Mouse (Mus musculus): ENCODE results near the gene Trpc3.

Gene Trpc3

DNA sequence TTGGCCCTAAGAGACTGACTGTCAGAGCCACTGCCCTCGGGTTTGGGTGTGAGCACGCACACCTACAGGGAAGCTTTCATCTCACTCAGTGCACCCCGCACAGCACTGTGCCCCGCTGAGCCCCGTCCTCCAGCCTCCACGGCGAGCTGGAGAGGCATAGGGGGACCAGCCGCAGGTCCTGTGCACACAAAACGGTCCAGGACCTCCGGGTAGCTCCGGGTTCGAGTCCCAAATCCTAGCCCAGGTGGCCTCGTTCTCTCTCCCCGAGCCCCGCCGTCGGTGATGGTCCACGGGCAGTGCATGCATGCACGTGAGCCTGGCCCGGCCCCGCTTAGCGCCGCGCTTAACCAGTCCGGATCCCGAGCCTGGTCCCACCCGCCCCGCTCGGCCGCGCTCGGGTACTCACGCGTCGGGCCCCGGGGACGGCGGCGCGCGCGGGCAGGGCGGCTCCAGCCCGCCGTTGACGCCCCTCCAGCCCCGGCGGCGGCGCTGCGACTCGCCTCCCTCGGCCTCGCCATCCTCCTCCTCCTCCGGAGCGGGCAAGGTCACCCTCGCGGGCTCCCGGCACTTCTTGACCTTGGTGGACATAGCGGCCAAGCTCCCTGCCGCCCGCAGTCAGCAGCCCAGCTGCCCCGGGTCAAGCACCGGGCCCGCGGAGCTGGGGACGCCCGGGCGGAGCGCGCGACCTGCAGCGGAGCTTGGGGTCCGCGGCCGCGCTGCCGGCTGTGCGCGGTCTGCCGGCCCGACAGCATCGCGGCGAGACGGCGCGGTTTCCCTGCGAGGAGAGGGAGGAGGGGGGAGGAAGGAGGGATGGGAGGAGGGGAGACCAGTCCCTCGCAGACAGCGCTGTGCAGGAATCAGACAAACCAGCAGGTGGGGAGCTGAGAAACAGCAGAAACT lies at the start of gene Trpc3:
TSS of gene Trpc3 (minus strand) at position 776 of the 900 bp plus-strand sequence.
- in situ Hi-C loops (cut with MboI; ENCODE audit: low pct_unique_long_range_greater_than_20kb in 1 of 2, low sequenced_read_pairs in 2 of 2, unreplicated experiment in 1 of 2): no loop called here

DNA sequence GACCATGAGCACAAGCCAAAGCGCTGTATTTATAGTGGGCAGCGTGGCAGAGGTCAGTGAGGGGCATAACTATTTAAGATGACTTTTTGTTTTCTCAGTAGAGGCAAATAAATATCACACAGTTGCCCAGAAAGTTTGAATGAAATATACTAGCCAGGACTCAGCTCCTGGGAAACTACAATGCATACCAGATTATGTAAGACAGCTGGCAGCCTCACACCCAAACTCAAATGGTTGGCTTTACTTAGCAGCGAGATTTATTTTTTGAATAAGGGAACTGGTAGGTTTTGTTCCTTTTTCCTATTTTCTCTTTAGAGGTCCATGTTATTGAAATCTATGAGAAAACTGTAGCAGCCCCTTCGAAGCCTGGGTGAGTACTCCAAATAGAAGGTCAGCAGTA lies 48.1 kb upstream of the Trpc3 start:
- in situ Hi-C loops (cut with MboI; ENCODE audit: low pct_unique_long_range_greater_than_20kb in 1 of 2, low sequenced_read_pairs in 2 of 2, unreplicated experiment in 1 of 2): no loop called here

DNA sequence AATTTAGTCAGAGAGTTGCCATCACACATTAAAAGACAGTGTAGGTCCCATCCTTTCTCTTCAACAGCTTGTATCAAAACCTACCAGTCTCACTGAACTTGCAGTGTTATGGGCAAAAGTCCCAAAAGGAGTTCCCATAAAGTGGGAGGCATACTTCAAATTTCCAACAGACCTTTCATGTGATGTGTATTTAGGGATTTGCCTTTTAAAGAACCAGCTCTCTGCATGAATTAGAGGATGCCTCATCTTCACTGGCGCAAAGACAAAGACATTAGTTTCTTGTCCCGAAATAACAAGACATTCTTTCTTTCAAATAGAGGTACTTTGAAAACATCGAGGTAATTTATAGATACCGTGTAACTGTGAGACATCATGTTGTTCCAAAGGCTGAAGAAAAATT lies 43.1 kb upstream of the Trpc3 start:
- in situ Hi-C loops (cut with MboI; ENCODE audit: low pct_unique_long_range_greater_than_20kb in 1 of 2, low sequenced_read_pairs in 2 of 2, unreplicated experiment in 1 of 2): no loop called here

DNA sequence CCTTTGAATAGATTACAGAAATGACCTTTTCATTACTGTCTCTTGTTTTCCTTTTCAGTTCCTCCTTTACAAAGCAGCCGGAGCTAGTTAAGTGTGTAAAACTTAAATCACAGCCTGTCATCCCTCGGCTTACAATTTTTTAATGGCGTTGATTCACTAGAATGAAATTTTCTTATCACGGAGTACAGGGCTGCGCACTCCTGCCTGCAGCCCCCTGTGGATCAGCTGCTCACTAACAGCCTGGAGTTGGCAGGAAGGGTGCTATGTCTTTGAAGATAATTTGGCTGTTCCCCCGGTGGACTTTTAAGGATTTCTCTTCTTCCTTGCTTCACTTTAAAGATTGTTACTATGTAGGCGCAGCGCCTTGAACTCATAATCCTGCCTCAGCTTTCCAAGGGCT lies 36.6 kb upstream of the Trpc3 start:
- in situ Hi-C loops (cut with MboI; ENCODE audit: low pct_unique_long_range_greater_than_20kb in 1 of 2, low sequenced_read_pairs in 2 of 2, unreplicated experiment in 1 of 2): no loop called here

DNA sequence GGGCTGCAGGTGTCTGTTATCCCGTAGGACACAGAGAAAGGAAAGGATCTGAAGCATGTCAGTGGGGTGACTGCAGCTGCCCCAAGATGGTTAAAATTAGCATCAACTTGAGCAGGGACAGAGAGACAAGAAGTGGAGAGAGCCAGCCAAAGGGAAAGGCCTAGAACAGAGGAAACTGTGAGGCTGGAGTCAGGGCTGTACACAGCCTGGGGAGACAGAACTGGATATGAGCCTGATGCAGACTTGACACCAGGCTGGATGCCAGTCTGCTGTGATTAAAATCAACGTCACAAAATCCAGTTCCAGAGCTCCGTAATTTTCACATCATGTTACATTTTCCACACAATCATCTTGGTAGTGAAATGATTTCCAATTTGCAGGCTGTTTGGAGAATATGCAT lies 31.9 kb upstream of the Trpc3 start:
- in situ Hi-C loops (cut with MboI; ENCODE audit: low pct_unique_long_range_greater_than_20kb in 1 of 2, low sequenced_read_pairs in 2 of 2, unreplicated experiment in 1 of 2): no loop called here

DNA sequence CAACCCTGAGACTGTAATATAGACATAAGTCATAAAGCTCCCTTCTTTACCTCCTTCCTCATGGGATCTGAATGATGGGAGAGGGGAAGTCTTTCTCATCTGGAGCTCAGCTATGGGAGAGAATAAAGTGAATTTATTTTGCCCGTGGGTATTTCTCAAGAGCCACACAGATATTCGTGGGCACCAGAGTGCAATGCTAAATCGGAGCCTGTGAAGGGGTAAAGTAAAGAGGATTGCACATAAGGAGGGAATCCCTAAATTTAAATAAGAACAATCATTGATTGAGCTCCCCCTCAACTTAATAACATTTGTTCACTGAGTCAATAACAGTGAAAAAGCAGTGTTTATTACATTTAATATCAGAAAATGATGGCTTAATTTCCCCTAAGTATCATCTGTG lies 19.6 kb upstream of the Trpc3 start:
- in situ Hi-C loops (cut with MboI; ENCODE audit: low pct_unique_long_range_greater_than_20kb in 1 of 2, low sequenced_read_pairs in 2 of 2, unreplicated experiment in 1 of 2): no loop called here

DNA sequence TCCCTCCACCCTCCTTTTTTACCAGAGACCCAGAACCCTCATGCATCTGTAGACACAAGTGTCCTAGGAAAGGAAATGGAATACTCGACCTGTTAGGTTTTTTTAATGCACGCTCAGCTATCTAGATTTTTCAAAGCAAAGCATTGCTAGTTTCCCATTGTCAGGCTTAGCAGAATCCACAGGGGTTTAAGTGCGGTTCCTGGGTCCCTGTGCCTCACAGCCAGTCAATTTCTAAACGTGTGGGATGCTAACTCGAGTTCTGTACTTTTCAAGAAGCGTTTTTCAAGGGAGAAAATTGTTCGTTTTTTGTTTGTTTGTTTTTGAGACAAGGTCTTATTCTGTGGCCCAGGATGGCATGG lies 304 bp upstream of the Trpc3 start:
- in situ Hi-C loops (cut with MboI; ENCODE audit: low pct_unique_long_range_greater_than_20kb in 1 of 2, low sequenced_read_pairs in 2 of 2, unreplicated experiment in 1 of 2): no loop called here

DNA sequence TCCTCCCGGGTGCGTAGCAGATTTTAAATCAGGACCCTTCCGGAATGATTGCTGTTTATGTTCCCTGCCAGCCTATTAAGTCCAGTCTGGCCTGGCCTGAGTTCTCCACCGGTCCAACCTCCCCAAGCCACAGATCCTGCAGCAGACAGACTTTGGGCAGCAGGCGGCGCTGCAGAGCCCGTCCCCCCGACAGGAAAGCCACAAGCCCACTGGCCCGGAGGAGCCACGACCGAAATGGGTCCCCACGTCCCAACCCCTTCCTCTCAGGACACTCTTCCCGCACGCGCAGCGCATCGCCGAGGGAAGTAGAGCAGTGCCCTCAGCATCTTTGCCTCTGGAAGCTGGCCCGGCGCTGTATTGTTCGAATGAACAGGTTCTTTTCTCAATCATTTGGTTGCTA lies 1.1 kb downstream of the Trpc3 start:
- in situ Hi-C loops (cut with MboI; ENCODE audit: low pct_unique_long_range_greater_than_20kb in 1 of 2, low sequenced_read_pairs in 2 of 2, unreplicated experiment in 1 of 2): no loop called here

DNA sequence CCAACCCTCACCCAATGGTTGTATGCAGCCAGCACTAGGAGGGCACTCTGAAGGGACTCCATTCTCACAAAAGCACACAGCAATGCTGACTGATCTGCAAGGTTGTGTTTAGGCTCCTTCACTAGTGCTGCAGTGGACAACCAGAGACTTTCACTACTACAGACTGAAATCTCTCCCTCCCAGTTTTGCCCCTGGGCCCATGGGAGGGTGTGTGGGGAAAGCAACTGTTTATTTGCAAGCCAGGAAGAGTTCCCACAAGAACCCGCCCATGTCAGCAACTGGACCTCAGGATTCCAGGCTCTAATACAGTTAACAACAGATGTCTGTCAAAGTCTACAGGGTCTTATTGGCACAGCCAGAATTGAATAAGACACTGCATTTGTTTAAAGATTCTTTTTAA lies 14.1 kb downstream of the Trpc3 start:
- in situ Hi-C loops (cut with MboI; ENCODE audit: low pct_unique_long_range_greater_than_20kb in 1 of 2, low sequenced_read_pairs in 2 of 2, unreplicated experiment in 1 of 2): no loop called here

DNA sequence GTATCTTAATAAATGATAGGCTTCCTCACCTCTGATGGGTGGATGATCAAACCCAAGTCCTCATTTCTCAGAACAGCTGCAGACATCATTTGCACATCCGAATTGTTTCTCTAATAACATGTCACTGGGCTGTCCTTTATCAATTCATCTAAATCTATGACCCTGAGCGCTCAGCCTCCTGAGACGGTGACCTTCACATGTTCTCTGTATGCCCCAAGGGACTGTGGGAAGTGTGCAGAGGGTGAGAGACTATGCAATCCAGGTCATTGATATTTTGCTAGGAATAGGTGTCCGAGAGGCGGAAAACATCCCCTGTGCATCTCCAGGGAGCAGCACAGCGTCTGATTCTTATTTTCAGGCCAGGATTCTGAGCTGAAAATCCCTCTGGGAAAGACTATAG lies 22.2 kb downstream of the Trpc3 start:
- in situ Hi-C loops (cut with MboI; ENCODE audit: low pct_unique_long_range_greater_than_20kb in 1 of 2, low sequenced_read_pairs in 2 of 2, unreplicated experiment in 1 of 2): no loop called here

DNA sequence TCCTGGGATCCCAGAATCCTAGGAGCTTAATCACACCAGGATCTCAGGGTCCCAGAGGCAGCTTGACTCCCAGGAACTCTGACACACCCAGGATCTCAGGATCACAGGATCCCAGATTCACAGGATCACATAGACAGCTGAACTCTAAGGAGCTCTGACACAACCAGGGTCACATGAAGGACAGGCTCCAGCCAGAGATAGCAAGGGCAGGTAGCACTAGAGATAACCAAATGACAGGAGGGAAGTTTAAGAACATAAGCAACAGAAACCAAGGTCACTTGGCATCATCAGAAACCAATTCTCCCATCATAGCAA lies 44.8 kb downstream of the Trpc3 start:
- in situ Hi-C loops (cut with MboI; ENCODE audit: low pct_unique_long_range_greater_than_20kb in 1 of 2, low sequenced_read_pairs in 2 of 2, unreplicated experiment in 1 of 2): loop anchor here in 1 of 2 experiments (25.0 kb wide), 1 partner anchor 417 kb away; the partner anchor contains the start of gene Adad1

DNA sequence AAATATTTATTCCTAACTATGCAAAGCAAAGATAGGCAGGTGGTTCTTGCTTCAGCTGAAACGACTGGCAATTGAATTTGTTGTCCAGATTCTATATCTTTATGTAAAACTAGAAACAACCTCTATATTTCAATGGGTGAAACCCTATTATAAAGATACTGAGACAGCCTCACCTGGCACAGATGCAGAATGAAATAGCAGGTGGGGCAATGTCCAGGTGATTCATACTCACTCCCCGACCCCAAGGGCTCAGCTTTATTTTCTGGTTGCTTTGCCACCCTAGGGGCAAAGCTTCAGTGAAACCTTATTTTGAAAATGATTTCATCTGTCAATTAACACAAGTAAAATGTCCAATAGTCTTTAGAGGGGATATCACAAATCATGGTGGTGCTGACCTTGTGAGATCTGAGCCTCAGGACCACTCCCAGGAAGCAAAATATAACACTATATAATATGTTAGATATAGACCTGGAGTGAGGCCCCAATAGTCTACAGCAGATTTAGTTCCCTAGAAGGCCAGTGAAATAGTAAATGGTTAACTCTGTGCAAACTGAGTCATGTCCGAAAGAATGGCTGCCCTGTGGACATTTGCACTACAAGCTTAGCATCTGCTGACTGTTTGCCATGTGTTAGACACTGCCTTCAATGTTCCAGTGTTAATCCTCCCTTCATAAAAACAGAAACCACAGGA lies 45.3 kb downstream of the Trpc3 start:
- in situ Hi-C loops (cut with MboI; ENCODE audit: low pct_unique_long_range_greater_than_20kb in 1 of 2, low sequenced_read_pairs in 2 of 2, unreplicated experiment in 1 of 2): loop anchor here in 1 of 2 experiments (25.0 kb wide), 1 partner anchor 418 kb away; the partner anchor contains the start of gene Adad1

DNA sequence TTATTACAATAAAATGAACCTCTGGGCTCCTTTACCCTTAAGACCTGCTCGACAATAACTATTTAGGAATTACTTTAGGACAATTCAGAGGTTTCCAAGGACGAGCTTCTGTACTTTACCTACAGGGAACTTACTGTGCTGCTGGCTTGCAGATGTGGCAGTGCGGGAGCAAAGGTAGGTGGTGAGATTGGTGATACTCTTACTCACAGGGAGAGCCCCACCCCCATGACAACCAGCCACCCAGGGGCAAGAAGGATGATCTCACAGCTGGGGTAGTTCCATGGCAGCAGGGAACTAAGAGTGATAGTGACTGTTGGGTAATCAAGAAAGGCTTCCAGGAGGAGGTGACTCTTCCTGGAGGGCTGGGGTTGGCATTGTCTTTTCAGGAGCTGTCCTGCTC lies 46.6 kb downstream of the Trpc3 start:
- in situ Hi-C loops (cut with MboI; ENCODE audit: low pct_unique_long_range_greater_than_20kb in 1 of 2, low sequenced_read_pairs in 2 of 2, unreplicated experiment in 1 of 2): loop anchor here in 1 of 2 experiments (25.0 kb wide), 1 partner anchor 419 kb away; the partner anchor contains the start of gene Adad1

DNA sequence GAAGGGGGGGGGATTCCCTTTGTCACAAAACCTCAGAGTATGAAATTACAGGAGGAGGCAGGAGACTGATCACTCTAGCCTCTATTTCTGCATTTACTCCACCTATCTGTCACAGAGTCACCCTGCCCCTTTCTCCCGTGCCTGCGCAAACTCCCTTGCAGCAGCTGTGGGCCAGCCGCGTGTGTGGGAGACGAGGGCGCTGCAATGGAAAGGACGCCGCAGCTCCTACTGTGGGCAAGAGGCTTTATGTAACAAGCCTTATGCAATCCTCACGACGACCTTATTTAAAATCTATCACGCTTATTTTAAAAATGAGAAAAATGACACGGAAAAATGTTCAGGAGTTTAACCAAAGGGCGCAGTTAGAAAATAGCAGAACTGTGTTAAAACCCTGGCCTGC lies 47.2 kb downstream of the Trpc3 start:
- in situ Hi-C loops (cut with MboI; ENCODE audit: low pct_unique_long_range_greater_than_20kb in 1 of 2, low sequenced_read_pairs in 2 of 2, unreplicated experiment in 1 of 2): loop anchor here in 1 of 2 experiments (25.0 kb wide), 1 partner anchor 420 kb away; the partner anchor contains the start of gene Adad1

DNA sequence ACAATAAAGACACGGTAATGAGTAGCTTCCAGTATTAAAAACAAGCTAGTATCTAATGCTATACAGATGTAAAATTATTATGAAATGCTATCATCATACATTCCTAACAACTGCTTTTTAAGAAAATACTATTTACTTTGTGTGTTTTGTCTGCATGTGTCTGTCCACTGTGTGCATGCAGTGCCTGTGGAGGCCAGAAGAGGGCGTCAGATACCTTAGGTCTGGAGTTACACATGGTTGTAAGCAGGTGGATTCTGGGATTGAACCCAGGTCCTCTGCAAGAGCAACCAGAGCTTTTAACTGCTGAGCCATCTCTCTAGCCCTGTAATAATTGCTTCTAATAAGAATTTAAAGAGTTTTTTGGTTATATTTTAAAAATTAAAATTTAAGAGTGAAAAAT lies 49.2 kb downstream of the Trpc3 start:
- in situ Hi-C loops (cut with MboI; ENCODE audit: low pct_unique_long_range_greater_than_20kb in 1 of 2, low sequenced_read_pairs in 2 of 2, unreplicated experiment in 1 of 2): loop anchor here in 1 of 2 experiments (25.0 kb wide), 1 partner anchor 422 kb away; the partner anchor contains the start of gene Adad1

DNA sequence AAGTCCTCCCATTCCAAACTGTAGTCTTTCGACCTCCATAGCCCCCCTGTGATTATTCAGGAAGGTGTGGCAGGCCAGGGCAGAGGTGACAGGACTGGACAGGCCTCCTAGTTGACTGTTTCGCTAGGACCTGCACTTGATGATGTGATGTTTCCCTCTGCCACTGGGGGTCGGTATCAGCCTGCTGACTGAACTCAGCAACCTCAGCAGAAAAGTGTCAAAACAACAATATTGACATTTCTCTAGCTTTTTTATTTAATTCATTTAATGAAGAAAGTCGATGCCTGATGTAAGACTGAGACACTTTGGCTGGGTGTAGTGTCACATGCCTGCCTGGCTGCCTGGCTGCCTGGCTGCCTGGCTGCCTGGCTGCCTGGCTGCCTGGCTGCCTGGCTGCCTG lies 54.5 kb downstream of the Trpc3 start:
- in situ Hi-C loops (cut with MboI; ENCODE audit: low pct_unique_long_range_greater_than_20kb in 1 of 2, low sequenced_read_pairs in 2 of 2, unreplicated experiment in 1 of 2): loop anchor here in 1 of 2 experiments (25.0 kb wide), 1 partner anchor 427 kb away; the partner anchor contains the start of gene Adad1

DNA sequence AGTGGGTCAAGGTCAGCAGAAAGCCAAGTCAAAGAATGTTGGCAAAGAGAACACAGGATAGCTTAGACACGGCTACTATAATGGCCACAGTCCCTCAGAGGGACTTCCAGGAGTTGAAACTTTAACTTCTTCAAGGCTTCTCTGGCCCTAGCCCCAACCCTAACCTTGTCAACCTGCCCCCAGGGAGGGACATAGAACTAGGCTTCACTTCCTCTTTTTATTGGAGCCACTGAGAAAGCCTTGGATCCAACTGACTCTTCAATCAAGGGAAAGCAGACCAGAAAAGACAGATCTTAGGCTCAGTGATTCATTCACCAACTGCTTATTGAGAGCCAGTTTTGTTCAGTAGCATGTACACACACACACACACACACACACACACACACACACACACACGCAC lies 63.2 kb downstream of the Trpc3 start:
- in situ Hi-C loops (cut with MboI; ENCODE audit: low pct_unique_long_range_greater_than_20kb in 1 of 2, low sequenced_read_pairs in 2 of 2, unreplicated experiment in 1 of 2): loop anchor here in 1 of 2 experiments (25.0 kb wide), 1 partner anchor 435 kb away; the partner anchor contains the start of gene Adad1

DNA sequence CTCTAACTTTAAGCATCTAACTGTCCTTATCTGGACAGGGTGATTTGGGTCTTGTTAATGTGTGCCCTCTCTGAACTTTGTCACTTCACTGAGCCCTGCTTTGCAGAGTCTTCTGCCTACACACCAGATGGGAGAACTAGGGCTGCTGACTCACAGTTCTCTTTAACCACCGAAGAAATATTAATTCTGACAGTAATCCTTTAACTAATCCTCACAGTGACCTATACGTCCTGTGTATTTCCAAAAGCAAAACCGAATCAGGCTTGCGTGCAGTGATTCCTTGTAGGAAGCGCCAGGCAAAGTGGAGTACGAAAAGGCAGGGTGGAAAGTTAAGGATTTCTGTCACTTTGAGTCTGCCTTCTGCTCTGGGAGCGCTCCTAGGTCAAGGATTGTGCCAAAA lies 71.8 kb downstream of the Trpc3 start:
- in situ Hi-C loops (cut with MboI; ENCODE audit: low pct_unique_long_range_greater_than_20kb in 1 of 2, low sequenced_read_pairs in 2 of 2, unreplicated experiment in 1 of 2): no loop called here

DNA sequence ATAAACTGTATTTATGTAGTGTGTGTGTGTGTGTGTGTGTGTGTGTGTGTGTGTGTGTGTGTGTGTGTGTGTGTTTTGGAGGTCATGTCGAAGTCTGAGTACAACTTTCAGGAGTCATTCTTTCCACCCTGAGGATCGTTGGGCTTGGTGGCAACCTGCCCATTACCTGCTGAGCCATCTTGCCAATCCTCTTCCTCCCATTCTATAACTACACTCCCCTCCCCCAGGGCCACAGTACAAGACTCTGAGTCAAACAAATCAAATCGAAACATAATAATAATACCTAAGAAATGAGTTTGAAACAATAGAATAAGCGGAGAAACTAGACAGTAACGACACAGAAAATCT lies 76.1 kb downstream of the Trpc3 start:
- in situ Hi-C loops (cut with MboI; ENCODE audit: low pct_unique_long_range_greater_than_20kb in 1 of 2, low sequenced_read_pairs in 2 of 2, unreplicated experiment in 1 of 2): no loop called here
